Mouse (Mus musculus): ENCODE measurements around the gene Acyp1. TPM values are rescaled to one million over a fixed set of nuclear protein-coding genes. Genes with fewer than 3 reads are reported as not detected.

The Acyp1 gene
- polyA plus RNA-seq (2015; fragmentation: Nextera tagmentation; extraction: Ambion mirVana), result 38.8 and 43.3 TPM in 2 replicates

GRCm38 (mm10) chr12:85287809-85288485 lies at the start of gene Acyp1:
Acyp1 (minus strand) TSS chr12:85288438.

GRCm38 (mm10) chr12:85288486-85289156 lies 383 bp upstream of the Acyp1 start, which contains the start of gene Zc2hc1c:
Zc2hc1c (plus strand) TSS chr12:85288591.

GRCm38 (mm10) chr12:85270319-85270718 lies 17.9 kb downstream of the Acyp1 start, which contains the start of gene Mlh3:
Mlh3 (minus strand) TSS chr12:85270599.

Small RNAs within 50 kb of the gene (microRNA-seq; reads per million reads assigned to microRNA genes)
- 0.21 to 0.41 reads per million in 2 experiments for gene Mir6938

Other genes with a start within 250 kb of the Acyp1 start
- 2.0 and 3.1 TPM in 2 replicates for gene Prox2, start 177.7 kb downstream of the Acyp1 start, polyA plus RNA-seq (2015; fragmentation: Nextera tagmentation; extraction: Ambion mirVana)
- 157 and 160 TPM in 2 replicates for gene Dlst, start 177.6 kb downstream of the Acyp1 start, polyA plus RNA-seq (2015; fragmentation: Nextera tagmentation; extraction: Ambion mirVana)
- gene Rps6kl1, start 137.2 kb downstream of the Acyp1 start, polyA plus RNA-seq (2015; fragmentation: Nextera tagmentation; extraction: Ambion mirVana), result 0.46 and 0.50 TPM in 2 replicates
- gene Pgf, start 110.6 kb downstream of the Acyp1 start, polyA plus RNA-seq (2015; fragmentation: Nextera tagmentation; extraction: Ambion mirVana), result 4.1 and 5.0 TPM in 2 replicates
- gene Eif2b2, start 69.0 kb downstream of the Acyp1 start, polyA plus RNA-seq (2015; fragmentation: Nextera tagmentation; extraction: Ambion mirVana), result 82.7 and 82.9 TPM in 2 replicates
- 3.7 and 4.5 TPM in 2 replicates for gene Mlh3, start 17.8 kb downstream of the Acyp1 start, polyA plus RNA-seq (2015; fragmentation: Nextera tagmentation; extraction: Ambion mirVana)
- 0.71 and 0.83 TPM in 2 replicates for gene Zc2hc1c, start 153 bp upstream of the Acyp1 start, polyA plus RNA-seq (2015; fragmentation: Nextera tagmentation; extraction: Ambion mirVana)
- gene Nek9, start 50.9 kb upstream of the Acyp1 start, polyA plus RNA-seq (2015; fragmentation: Nextera tagmentation; extraction: Ambion mirVana), result 12.3 and 15.0 TPM in 2 replicates
- 197 and 209 TPM in 2 replicates for gene Tmed10, start 86.4 kb upstream of the Acyp1 start, polyA plus RNA-seq (2015; fragmentation: Nextera tagmentation; extraction: Ambion mirVana)
- gene Fos, start 185.5 kb upstream of the Acyp1 start, polyA plus RNA-seq (2015; fragmentation: Nextera tagmentation; extraction: Ambion mirVana), result 10.3 and 23.9 TPM in 2 replicates